Mouse (Mus musculus) forebrain, embryonic 11.5 days (tissue): ENCODE measurements around the gene 1110017D15Rik. TPM values are rescaled to one million over a fixed set of nuclear protein-coding genes. Genes with fewer than 3 reads are reported as not detected.

ENCODE experiments used
- ATAC-seq: fragments of 200-750 bp; cut with Nextera tagmentation; replicated peaks from 2 replicates; pipeline ENCODE4 v1.8.0; 2017; ENCODE audit warnings: moderate TSS enrichment; ENCODE audit not compliant: low FRiP score
- DNase-seq: peaks from one replicate; pipeline ENCODE4 v3.0.0-alpha.2; 2017; ENCODE audit warnings: low spot score
- H3K27ac ChIP-seq: fragments of 300-500 bp; sonication (generic); 2 replicates; pipeline ENCODE4 v1.5.1; 2014; ENCODE audit warnings: low read depth, low read length
- H3K27me3 ChIP-seq: fragments of 300-500 bp; sonication (generic); 2 replicates; pipeline ENCODE4 v1.6.1; 2014; ENCODE audit warnings: mild to moderate bottlenecking, low read length, mixed read lengths; ENCODE audit not compliant: control insufficient read depth, insufficient read depth
- H3K36me3 ChIP-seq: fragments of 300-500 bp; sonication (generic); 2 replicates; pipeline ENCODE4 v1.6.1; 2014; ENCODE audit warnings: mild to moderate bottlenecking, low read length, moderate library complexity, mixed read lengths; ENCODE audit not compliant: control insufficient read depth, insufficient read depth
- H3K4me1 ChIP-seq: fragments of 300-500 bp; sonication (generic); replicated peaks from 2 replicates; pipeline ENCODE4 v1.6.1; 2014; ENCODE audit warnings: low read length, mixed read lengths; ENCODE audit not compliant: control insufficient read depth, insufficient read depth
- H3K4me2 ChIP-seq: fragments of 300-500 bp; sonication (generic); 2 replicates; pipeline ENCODE4 v1.6.1; 2014; ENCODE audit warnings: low read depth, mild to moderate bottlenecking, low read length, moderate library complexity, mixed read lengths; ENCODE audit not compliant: severe bottlenecking
- H3K4me3 ChIP-seq: fragments of 300-500 bp; sonication (generic); 2 replicates; pipeline ENCODE4 v1.5.1; 2014; ENCODE audit warnings: low read depth, low read length
- H3K9ac ChIP-seq: fragments of 300-500 bp; sonication (generic); 2 replicates; pipeline ENCODE4 v1.6.1; 2014; ENCODE audit warnings: low read length
- H3K9me3 ChIP-seq: fragments of 300-500 bp; sonication (generic); 2 replicates; pipeline ENCODE4 v1.6.1; 2016; ENCODE audit warnings: low read length, mixed read lengths; ENCODE audit not compliant: control insufficient read depth
- WGBS: fragments of 180-500 bp; shearing (Covaris S2); extraction: QIAGEN DNeasy Blood & Tissue Kit; methylation state at CpG from one replicate; pipeline ENCODE4 v1.1.7; 2014; 5-methylcytosine and 5-hydroxymethylcytosine counted together
- polyA plus RNA-seq: library from polyadenylated mRNA; unstranded; fragments of >200 nt; fragmentation: Nextera tagmentation; extraction: Ambion mirVana; gene quantifications from 2 replicates; pipeline ENCODE4 v1.2.1, GENCODE M21; 2014

1110017D15Rik gene
- polyA plus RNA-seq, 1 experiment from 2014 or later = 5.2 TPM

DNA sequence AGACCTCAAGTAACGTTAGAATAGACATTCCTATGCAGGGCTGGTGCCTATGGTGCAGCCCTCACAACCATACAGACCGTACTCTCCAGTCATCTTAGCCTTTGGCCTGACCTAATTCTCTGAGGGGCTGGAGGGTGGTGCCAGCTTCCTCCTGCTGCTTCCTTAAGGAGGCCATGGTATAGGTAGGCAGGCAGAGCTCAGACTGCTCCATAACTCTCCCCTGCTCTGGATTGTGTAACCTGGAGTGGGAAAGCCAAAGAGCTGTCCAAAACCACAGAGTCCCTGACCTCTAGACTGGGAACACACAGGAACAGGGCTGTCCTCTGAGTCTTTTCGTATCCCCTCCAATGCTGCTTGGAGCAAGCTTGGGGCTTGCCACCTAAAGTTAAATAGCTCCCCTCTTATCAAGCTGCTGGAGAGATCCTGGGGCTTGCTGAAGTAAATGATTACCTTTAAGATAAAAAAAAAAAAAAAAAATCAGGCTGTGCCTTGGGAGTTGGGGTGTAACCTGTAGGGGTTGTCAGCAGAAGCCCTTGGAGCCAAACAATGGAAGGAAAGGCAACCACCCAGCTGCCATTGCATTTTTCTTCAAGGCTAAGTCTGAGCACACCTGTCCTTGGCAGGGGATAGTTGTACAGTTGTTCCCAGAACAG lies 23.5 kb downstream of the 1110017D15Rik start:
- Histone ChIP-seq H3K27me3 (peaks cover 27% of the 10 kb centered on the region), H3K4me3 (no peak overlapping the region), H3K9ac (no peak overlapping the region), H3K4me1 (peaks cover 14% of the 10 kb centered on the region), H3K4me2 (no peak overlapping the region), H3K9me3 (no peaks in the 10 kb centered on the region), H3K36me3 (no peaks in the 10 kb centered on the region), H3K27ac (no peak overlapping the region)
- 82% methylated on average over 3 of the region's 3 CpGs for WGBS
- DNase-seq (no peak), ATAC-seq (no peak)

DNA sequence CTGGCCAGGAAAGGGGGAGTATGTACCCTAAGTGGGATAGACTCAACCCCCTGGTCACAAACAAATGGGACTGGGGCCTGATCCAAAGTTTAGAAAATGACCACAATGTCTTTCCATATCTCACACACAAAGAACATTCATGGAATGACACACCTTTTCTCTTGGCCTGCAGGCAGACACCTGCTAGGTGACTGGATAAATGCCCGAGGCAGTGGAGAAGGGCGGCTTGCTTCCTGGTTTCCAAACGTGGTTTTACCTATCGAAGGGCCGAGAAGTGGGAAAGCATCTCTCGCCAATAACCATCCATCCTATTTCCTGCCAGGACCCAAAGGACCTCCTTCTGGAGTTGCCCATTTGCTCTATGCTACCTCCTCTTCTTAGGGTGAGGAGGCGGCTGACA lies 24.2 kb downstream of the 1110017D15Rik start:
- Histone ChIP-seq H3K27me3 (peaks cover 20% of the 10 kb centered on the region), H3K4me1 (peaks cover 7% of the 10 kb centered on the region), H3K9ac (no peak overlapping the region), H3K27ac (no peak overlapping the region), H3K36me3 (no peaks in the 10 kb centered on the region), H3K4me2 (no peak overlapping the region), H3K9me3 (no peaks in the 10 kb centered on the region), H3K4me3 (no peak overlapping the region)
- ATAC-seq (no peak), DNase-seq (no peak)
- 85% methylated on average over 7 of the region's 7 CpGs for WGBS

DNA sequence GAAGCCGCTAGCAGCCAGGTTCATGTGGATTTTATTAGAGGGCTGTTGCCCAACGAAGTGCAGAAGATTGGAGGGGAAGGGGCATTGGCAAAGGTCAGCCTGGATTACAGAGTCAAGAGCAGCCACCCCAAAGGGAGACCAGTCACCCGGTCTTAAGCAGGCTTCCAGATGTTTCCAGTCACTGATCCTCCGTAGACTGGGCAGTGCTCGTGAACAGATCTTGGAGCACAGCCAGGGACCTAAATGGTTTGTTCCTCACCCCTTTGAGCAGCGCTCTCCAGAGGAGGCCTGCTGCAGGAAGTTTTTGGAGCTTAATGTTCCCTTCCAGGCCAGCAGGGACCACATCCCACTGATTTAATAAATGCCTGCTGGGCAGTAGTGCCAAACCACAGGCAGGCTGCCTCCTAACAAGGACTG lies 35.5 kb downstream of the 1110017D15Rik start:
- Histone ChIP-seq H3K9me3 (no peaks in the 10 kb centered on the region; the same call in 1 of the 2 replicates), H3K9ac (no peak overlapping the region), H3K4me1 (no peaks in the 10 kb centered on the region; the same call in 1 of the 2 replicates), H3K27me3 (no peaks in the 10 kb centered on the region), H3K27ac (no peak overlapping the region), H3K36me3 (no peaks in the 10 kb centered on the region), H3K4me2 (no peak overlapping the region), H3K4me3 (no peak overlapping the region)
- DNase-seq (no peak), ATAC-seq (no peak)
- WGBS = 63% methylated on average over 6 of the region's 6 CpGs

DNA sequence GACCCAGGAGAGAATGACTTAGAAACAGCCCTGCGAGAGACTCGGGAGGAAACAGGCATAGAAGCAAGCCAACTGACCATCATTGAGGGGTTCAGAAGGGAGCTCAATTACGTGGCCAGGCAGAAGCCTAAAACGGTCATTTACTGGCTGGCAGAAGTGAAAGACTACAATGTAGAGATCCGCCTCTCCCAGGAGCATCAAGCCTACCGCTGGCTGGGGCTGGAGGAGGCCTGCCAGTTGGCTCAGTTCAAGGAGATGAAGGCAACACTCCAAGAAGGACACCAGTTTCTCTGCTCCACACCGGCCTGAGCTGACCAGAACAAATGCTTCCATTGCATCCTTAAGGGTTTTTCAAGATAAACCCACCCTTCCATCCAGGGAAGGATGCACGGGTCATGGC lies 36.9 kb downstream of the 1110017D15Rik start:
- H3K9me3 ChIP-seq = no peaks in the 10 kb centered on the region
- H3K4me3 ChIP-seq = no peak overlapping the region
- ATAC-seq (no peak), DNase-seq (no peak)
- H3K27ac ChIP-seq = no peak overlapping the region
- H3K4me1 ChIP-seq = no peaks in the 10 kb centered on the region; the same call in 1 of the 2 replicates
- no peak overlapping the region for H3K9ac ChIP-seq
- H3K4me2 ChIP-seq = no peak overlapping the region
- no peaks in the 10 kb centered on the region for H3K27me3 ChIP-seq
- 87% methylated on average over 8 of the region's 8 CpGs for WGBS
- H3K36me3 ChIP-seq = no peaks in the 10 kb centered on the region

DNA sequence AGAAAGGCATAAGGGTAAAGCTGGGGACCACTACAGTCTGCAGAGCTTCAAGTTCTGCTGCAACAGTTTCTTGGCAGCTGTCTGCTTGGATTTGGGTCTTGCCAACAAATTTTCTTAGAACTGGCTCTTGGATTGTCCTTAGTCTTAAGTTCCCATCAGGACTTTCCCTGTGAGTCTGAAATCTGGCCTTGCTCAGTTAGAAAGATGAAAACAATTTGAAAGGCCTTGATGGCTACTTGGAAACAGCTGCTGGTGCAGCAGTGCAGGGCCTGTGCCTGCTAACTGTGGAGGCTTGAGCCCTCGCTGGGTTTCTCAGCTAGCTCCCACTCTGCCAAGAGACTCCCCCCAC lies 37.7 kb downstream of the 1110017D15Rik start:
- H3K36me3 ChIP-seq = no peaks in the 10 kb centered on the region
- ATAC-seq = no peak

DNA sequence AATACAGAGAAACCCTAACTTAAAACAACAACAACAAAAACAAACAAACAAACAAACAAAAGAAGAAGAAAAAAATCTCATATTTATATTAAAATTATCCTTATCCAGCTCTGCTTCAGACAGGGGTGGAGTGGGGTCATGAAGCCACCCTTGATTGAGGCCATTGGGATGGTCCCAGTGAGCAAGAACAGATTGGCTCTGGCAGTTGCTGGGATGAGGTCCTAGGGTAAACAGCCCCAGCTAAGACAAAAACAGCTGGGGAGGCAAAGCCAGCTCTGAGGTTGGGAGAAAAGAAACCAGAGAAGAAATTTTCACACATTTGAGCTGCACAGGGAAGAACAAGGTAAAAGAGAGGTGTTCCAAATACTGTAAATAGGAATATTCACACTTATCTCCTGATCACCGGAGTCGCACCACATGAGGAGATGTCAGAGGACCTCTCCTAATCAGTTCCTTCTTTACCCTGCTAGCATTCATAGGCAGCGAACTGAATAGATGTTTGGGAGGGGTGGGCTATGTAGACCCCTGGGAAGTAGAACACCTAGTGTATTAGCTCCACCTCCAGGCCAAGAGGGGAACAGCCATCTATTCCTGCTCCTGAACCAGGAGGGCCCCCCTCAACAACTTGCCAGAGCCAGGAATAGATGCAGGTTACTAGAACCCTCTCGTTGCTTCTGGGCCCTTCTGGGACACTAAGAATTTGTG lies 38.2 kb downstream of the 1110017D15Rik start:
- 66% methylated on average over 4 of the region's 4 CpGs for WGBS

More for the DNA sequence above, 37.7 kb downstream of the 1110017D15Rik start:
- Histone ChIP-seq H3K4me1 (no peaks in the 10 kb centered on the region; the same call in 1 of the 2 replicates), H3K27me3 (no peaks in the 10 kb centered on the region), H3K9ac (no peak overlapping the region), H3K4me3 (no peak overlapping the region), H3K27ac (no peak overlapping the region), H3K9me3 (no peaks in the 10 kb centered on the region), H3K4me2 (no peak overlapping the region)
- 83% methylated on average over 1 of the region's 1 CpGs for WGBS
- no peak for DNase-seq

DNA sequence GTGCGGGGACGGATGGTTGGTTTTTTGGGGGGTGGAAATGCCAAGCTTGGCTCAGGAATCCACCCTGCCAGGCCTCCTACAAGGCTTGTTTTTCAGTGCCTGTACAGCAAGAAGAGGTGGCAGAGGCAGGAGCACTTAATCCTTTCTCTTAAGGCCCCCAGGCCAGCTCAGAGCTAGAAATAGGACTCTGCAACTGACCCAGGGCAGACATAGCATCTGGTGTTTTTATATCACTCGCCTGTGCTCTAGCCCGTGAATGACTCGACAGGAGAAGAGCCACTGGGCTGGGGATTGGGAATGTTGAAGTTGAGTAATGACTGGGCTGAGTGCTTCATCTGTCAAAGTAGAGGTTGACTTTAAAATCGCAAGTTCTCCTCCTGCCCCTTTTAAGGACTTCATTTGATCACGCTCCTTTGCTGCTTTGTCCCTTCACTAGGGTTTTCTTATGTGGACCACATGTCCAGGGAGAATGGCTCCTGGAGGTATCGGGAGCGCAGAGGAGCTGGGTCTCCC lies 39.4 kb downstream of the 1110017D15Rik start:
- H3K9me3 ChIP-seq = no peaks in the 10 kb centered on the region
- no peak overlapping the region for H3K4me3 ChIP-seq
- ATAC-seq (no peak), DNase-seq (no peak)
- no peaks in the 10 kb centered on the region; the same call in 1 of the 2 replicates for H3K4me1 ChIP-seq
- no peak overlapping the region for H3K9ac ChIP-seq
- WGBS = 87% methylated on average over 9 of the region's 9 CpGs
- H3K27ac ChIP-seq = no peak overlapping the region
- no peaks in the 10 kb centered on the region for H3K27me3 ChIP-seq
- H3K36me3 ChIP-seq = no peaks in the 10 kb centered on the region
- H3K4me2 ChIP-seq = no peak overlapping the region

More for the DNA sequence above, 38.2 kb downstream of the 1110017D15Rik start:
- H3K4me2 ChIP-seq = no peak overlapping the region
- no peak overlapping the region for H3K27ac ChIP-seq
- no peak overlapping the region for H3K9ac ChIP-seq
- H3K4me1 ChIP-seq = no peaks in the 10 kb centered on the region; the same call in 1 of the 2 replicates
- H3K9me3 ChIP-seq = no peaks in the 10 kb centered on the region
- no peaks in the 10 kb centered on the region for H3K36me3 ChIP-seq
- ATAC-seq = no peak
- DNase-seq = no peak
- H3K27me3 ChIP-seq = no peaks in the 10 kb centered on the region
- H3K4me3 ChIP-seq = no peak overlapping the region

DNA sequence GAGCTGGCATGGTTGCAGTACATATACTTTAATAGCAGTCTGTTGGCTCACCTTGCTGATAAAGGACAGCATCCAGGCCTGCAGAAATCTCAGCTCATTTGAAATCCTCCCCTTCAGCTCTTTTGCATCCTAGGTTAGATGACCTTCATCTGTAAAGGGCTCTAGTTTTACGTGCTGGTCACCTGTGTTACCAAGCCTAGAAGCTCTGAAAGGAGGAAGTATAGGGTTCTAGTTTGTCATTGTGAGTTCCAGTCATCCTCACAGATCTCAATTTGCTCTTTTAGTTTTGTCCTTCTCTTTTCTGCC lies 45.8 kb downstream of the 1110017D15Rik start:
- ATAC-seq = no peak
- Histone ChIP-seq H3K4me3 (no peak overlapping the region), H3K4me2 (no peak overlapping the region), H3K36me3 (no peaks in the 10 kb centered on the region), H3K9me3 (no peaks in the 10 kb centered on the region), H3K4me1 (peaks cover 15% of the 10 kb centered on the region; the same call in 1 of the 2 replicates), H3K27ac (peak overlapping the region; percentile 78), H3K27me3 (no peaks in the 10 kb centered on the region), H3K9ac (0 out of 2 replicates have a peak overlapping the region, but pooled peaks have one; percentile 4)
- DNase-seq = no peak
- 83% methylated on average over 1 of the region's 1 CpGs for WGBS
